Mouse (Mus musculus): ENCODE results near the gene Itga6. TPM values are rescaled to one million over a fixed set of nuclear protein-coding genes. Genes with fewer than 3 reads are reported as not detected.
A peak's percentile ranks its signal among the peaks of the same experiment; 100 is the strongest.
"Not testable (repeated sequence)": the region's sequence is repeated elsewhere in the genome, so short reads cannot be mapped to it uniquely, and the experiment has no call there.

Itga6 gene
- polyA plus RNA-seq, 1 experiment from 2014 or later, result 47.6 TPM

DNA sequence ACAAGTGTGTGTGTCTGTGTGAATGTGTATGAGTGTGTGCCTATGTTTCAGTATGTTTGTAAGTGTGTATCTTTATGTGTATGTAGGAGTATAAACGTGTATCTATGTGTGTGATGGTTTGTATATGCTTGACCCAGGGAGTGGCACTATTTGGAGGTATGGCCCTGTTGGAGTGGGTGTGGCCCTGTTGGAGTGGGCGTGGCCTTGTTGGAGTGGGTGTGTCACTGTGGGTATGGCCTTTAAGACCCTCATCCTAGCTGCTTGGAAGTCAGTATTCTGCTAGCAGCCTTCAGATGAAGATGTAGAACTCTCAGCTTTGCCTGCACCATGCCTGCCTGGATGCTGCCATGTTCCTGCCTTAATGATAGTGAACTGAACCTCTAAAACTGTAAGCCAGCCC is 24.9 kb upstream of the Itga6 start:
- H3K36me3 ChIP-seq; H3K27me3 ChIP-seq (replicated peaks); H3K4me1 ChIP-seq (replicated peaks); H3K9ac ChIP-seq; H3K4me3 ChIP-seq (replicated peaks); ATAC-seq; H3K9me3 ChIP-seq; H3K4me2 ChIP-seq (replicated peaks); H3K27ac ChIP-seq: not testable (repeated sequence)
- 61% methylated on average over 2 of the region's 2 CpGs for WGBS

DNA sequence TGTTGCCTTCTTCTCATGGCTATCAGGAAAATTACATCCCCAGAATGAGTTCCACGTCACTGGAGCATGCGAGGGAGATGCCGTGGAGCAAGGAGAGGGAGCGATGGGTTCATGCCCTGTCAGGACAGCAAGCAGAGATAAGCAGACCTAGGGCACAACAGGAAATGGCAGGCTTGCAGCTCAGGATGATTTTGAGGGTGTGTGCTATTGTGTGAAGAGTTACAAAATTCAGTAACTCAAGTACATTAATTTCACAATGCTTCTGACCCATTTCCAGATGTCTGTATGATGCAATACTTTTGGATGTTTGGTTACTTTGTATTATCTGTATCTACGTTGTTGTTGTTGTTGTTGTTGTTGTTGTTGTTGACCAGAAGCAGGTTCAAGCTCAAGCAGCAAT is 22.5 kb upstream of the Itga6 start:
- ATAC-seq, result no peak
- no peak overlapping the region for H3K27ac ChIP-seq
- H3K9me3 ChIP-seq, result no peaks in the 10 kb centered on the region
- 84% methylated on average over 5 of the region's 5 CpGs for WGBS
- H3K27me3 ChIP-seq (replicated peaks), result no peaks in the 10 kb centered on the region
- H3K36me3 ChIP-seq, result no peaks in the 10 kb centered on the region
- no peak overlapping the region for H3K4me2 ChIP-seq (replicated peaks)
- H3K9ac ChIP-seq, result no peak overlapping the region
- H3K4me3 ChIP-seq (replicated peaks), result no peak overlapping the region
- H3K4me1 ChIP-seq (replicated peaks), result 0 out of 2 replicates have a peak, but pooled peaks cover 9% of the 10 kb centered on the region

GRCm38 (mm10) chr2:71723623-71724022 is 21.8 kb upstream of the Itga6 start:
- no peak overlapping the region for H3K9ac ChIP-seq
- H3K9me3 ChIP-seq, result no peaks in the 10 kb centered on the region
- H3K4me1 ChIP-seq (replicated peaks), result 0 out of 2 replicates have a peak, but pooled peaks cover 9% of the 10 kb centered on the region
- H3K4me3 ChIP-seq (replicated peaks), result no peak overlapping the region
- no peak overlapping the region for H3K4me2 ChIP-seq (replicated peaks)
- ATAC-seq, result no peak
- no peak overlapping the region for H3K27ac ChIP-seq
- H3K36me3 ChIP-seq, result no peaks in the 10 kb centered on the region
- no peaks in the 10 kb centered on the region for H3K27me3 ChIP-seq (replicated peaks)
- 69% methylated on average over 3 of the region's 3 CpGs for WGBS

- H3K27me3 ChIP-seq (replicated peaks), result no peaks in the 10 kb centered on the region
- no peak overlapping the region for H3K27ac ChIP-seq
- H3K4me2 ChIP-seq (replicated peaks), result no peak overlapping the region
- no peak overlapping the region for H3K4me3 ChIP-seq (replicated peaks)
- H3K9ac ChIP-seq, result no peak overlapping the region
- no peaks in the 10 kb centered on the region for H3K9me3 ChIP-seq
- no peaks in the 10 kb centered on the region for H3K36me3 ChIP-seq
- ATAC-seq, result no peak
- 74% methylated on average over 6 of the region's 6 CpGs for WGBS
- H3K4me1 ChIP-seq (replicated peaks), result 0 out of 2 replicates have a peak, but pooled peaks cover 9% of the 10 kb centered on the region
These were observed 21.4 kb upstream of the Itga6 start for GRCm38 (mm10) chr2:71724028-71724427.

- Histone ChIP-seq H3K4me2 (replicated peaks) (no peak overlapping the region), H3K36me3 (no peaks in the 10 kb centered on the region), H3K4me3 (replicated peaks) (no peak overlapping the region), H3K9me3 (no peaks in the 10 kb centered on the region), H3K27ac (no peak overlapping the region), H3K4me1 (replicated peaks) (no peaks in the 10 kb centered on the region; the same call in 1 of the 2 replicates), H3K9ac (no peak overlapping the region), H3K27me3 (replicated peaks) (no peaks in the 10 kb centered on the region)
- ATAC-seq, result no peak
- 76% methylated on average over 1 of the region's 1 CpGs for WGBS
These were observed 20.0 kb upstream of the Itga6 start for GRCm38 (mm10) chr2:71725446-71725845.

GRCm38 (mm10) chr2:71726883-71727676 is 18.3 kb upstream of the Itga6 start:
- ATAC-seq, result no peak
- H3K36me3 ChIP-seq, result no peaks in the 10 kb centered on the region
- H3K27me3 ChIP-seq (replicated peaks), result no peaks in the 10 kb centered on the region
- H3K27ac ChIP-seq, result no peak overlapping the region
- H3K9ac ChIP-seq, result no peak overlapping the region
- H3K4me1 ChIP-seq (replicated peaks), result peaks cover 3% of the 10 kb centered on the region; the same call in 1 of the 2 replicates
- H3K9me3 ChIP-seq, result no peaks in the 10 kb centered on the region
- H3K4me3 ChIP-seq (replicated peaks), result no peak overlapping the region
- H3K4me2 ChIP-seq (replicated peaks), result no peak overlapping the region
- WGBS, result 83% methylated on average over 7 of the region's 7 CpGs

GRCm38 (mm10) chr2:71728341-71728740 is 17.1 kb upstream of the Itga6 start:
- Histone ChIP-seq H3K27ac (no peak overlapping the region), H3K27me3 (replicated peaks) (no peaks in the 10 kb centered on the region), H3K9ac (no peak overlapping the region), H3K9me3 (no peaks in the 10 kb centered on the region), H3K4me1 (replicated peaks) (peaks cover 3% of the 10 kb centered on the region; the same call in 1 of the 2 replicates), H3K4me2 (replicated peaks) (no peak overlapping the region), H3K4me3 (replicated peaks) (no peak overlapping the region), H3K36me3 (no peaks in the 10 kb centered on the region)
- no peak for ATAC-seq
- 78% methylated on average over 7 of the region's 7 CpGs for WGBS

GRCm38 (mm10) chr2:71728796-71729195 is 16.6 kb upstream of the Itga6 start:
- no peak overlapping the region for H3K4me3 ChIP-seq (replicated peaks)

DNA sequence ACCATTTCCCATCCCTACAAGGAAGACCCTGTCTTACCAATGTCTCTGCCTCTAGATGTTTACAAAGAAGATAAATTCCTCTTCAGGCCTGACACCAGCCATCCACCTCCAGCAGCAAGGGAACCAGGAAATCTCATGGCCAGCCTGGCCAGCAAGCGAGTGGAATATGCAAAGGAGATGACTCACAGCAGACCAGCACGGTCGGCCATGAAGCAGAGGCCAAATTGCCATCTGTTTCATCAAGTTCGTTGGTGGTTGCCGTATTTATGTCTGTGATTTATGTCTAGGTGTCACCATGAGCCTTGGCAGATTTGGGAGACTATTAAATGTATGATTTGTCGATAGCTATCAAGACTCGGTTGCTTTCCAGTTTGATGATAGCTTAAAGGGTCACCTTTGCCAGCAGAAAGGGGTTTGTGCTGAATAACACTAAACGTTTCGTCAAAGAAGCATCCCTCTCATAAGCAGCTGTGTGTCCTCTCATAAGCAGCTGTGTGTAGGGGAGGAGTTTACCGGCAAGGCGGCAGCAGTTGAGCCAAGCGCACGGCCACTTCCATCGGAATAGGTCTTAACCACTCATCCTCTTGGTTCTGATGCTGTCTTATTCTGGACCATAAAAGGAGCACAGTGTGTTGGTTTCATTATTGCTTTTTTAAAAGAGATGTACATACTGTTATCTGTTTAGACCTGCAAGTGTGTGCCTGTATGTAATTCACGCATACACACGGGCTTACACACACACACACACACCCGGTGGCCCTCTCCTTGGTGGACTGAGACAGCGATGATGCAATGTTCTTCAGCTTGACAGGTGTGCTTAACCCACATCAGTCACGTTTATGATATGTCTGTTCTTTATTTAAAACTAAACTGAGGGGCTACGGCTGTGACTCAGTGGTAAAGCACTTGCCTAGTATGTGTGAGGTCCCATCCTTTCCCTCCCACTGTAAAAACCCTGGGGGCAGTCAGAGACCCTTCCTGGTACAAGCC is 14.5 kb upstream of the Itga6 start:
- no peak overlapping the region for H3K4me3 ChIP-seq (replicated peaks)
- peaks cover 8% of the 10 kb centered on the region; the same call in 1 of the 2 replicates for H3K4me1 ChIP-seq (replicated peaks)
- H3K36me3 ChIP-seq, result no peaks in the 10 kb centered on the region
- peak; percentile 25; the same call in 1 of the 2 replicates for ATAC-seq
- WGBS, result 56% methylated on average over 20 of the region's 20 CpGs
- H3K9ac ChIP-seq, result no peak overlapping the region
- H3K4me2 ChIP-seq (replicated peaks), result no peak overlapping the region
- no peak overlapping the region for H3K27ac ChIP-seq
- H3K9me3 ChIP-seq, result no peaks in the 10 kb centered on the region
- H3K27me3 ChIP-seq (replicated peaks), result no peaks in the 10 kb centered on the region

More at GRCm38 (mm10) chr2:71728796-71729195, 16.6 kb upstream of the Itga6 start:
- no peak for ATAC-seq
- 63% methylated on average over 5 of the region's 5 CpGs for WGBS
- Histone ChIP-seq H3K36me3 (no peaks in the 10 kb centered on the region), H3K4me2 (replicated peaks) (no peak overlapping the region), H3K27ac (no peak overlapping the region), H3K4me1 (replicated peaks) (peaks cover 3% of the 10 kb centered on the region; the same call in 1 of the 2 replicates), H3K27me3 (replicated peaks) (no peaks in the 10 kb centered on the region), H3K9me3 (no peaks in the 10 kb centered on the region), H3K9ac (no peak overlapping the region)

DNA sequence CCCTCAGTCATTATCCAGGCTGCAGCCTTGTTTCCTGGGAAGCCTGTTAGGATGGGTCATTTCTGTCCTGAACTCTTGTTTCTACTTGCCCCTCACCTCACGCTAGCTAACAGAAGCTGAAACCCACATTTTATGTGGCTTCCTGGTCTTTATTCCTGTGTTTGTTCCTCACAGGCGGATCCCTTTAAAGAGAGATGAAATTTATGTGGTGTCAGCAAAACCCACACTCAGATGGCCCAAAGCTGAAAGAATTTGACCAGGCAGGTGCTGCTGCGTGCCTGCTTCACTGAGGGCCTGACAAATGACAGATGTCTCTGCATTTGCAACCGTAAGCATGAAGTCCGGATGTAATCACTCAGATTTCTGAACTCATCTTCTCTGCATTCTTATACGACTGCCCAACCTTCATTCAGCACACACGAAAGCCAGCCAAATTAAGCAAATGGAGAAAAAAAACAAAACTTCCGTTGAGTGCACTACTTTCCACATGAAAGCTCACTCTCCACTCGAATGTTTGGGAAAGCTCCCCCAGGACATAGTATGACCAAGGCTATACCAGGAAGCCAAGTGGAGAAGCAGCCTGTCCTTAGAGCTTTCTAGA is 10.5 kb upstream of the Itga6 start:
- peaks cover 8% of the 10 kb centered on the region; the same call in 1 of the 2 replicates for H3K4me1 ChIP-seq (replicated peaks)
- ATAC-seq, result no peak
- H3K36me3 ChIP-seq, result no peaks in the 10 kb centered on the region
- no peak overlapping the region for H3K4me2 ChIP-seq (replicated peaks)
- no peaks in the 10 kb centered on the region for H3K9me3 ChIP-seq
- no peak overlapping the region for H3K27ac ChIP-seq
- 39% methylated on average over 9 of the region's 9 CpGs for WGBS
- H3K27me3 ChIP-seq (replicated peaks), result no peaks in the 10 kb centered on the region
- H3K9ac ChIP-seq, result no peak overlapping the region
- no peak overlapping the region for H3K4me3 ChIP-seq (replicated peaks)

DNA sequence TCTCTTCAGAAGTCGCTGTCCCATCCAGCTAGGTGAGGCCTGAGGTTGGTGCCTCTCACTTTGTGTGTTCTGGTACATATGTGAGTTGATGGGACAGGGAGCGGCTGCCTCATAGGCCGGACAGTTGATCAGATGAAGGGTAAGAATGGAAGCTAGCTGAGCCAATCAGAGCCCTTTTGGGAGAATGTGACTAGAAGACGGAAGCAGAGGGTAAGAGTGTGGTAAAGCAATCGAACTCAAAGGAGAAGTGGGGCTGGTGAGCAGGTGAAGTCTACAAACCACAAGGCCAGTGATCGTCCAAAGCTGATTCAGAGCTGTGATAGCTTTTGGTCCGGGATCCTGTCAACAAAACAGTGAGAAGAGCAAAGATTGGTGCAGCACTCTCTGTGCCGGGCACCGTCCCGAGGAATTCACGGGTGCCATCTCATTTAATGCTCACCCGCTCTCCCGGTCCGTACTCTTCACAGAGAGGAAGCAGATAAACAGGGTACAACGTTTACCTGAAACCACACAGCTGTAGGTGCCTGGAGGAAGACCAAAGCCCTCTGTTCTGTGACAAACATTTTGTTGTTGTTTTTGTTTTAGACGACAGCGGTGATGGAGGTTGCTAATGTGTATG is 9.8 kb upstream of the Itga6 start:
- H3K9ac ChIP-seq, result no peak overlapping the region
- no peak overlapping the region for H3K4me2 ChIP-seq (replicated peaks)
- no peaks in the 10 kb centered on the region for H3K9me3 ChIP-seq
- no peaks in the 10 kb centered on the region for H3K36me3 ChIP-seq
- 0 out of 2 replicates have a peak, but pooled peaks cover 8% of the 10 kb centered on the region for H3K4me1 ChIP-seq (replicated peaks)
- H3K4me3 ChIP-seq (replicated peaks), result no peak overlapping the region
- no peak for ATAC-seq
- no peak overlapping the region for H3K27ac ChIP-seq
- WGBS, result 91% methylated on average over 17 of the region's 17 CpGs
- no peaks in the 10 kb centered on the region for H3K27me3 ChIP-seq (replicated peaks)

Measured in intestine, embryonic 15.5 days (tissue).